Mouse (Mus musculus) mouse embryonic stem cell (cell line): Measurements from ENCODE around the gene Lrba.

ENCODE experiments used
- in situ Hi-C, 2 experiments: fragments of 300-500 bp; cut with MboI; formaldehyde crosslinking; loops; 1 replicate in 1 of 2; 3 replicates in 1 of 2; pipeline ENCODE4 v1.14.3; 2019 to 2020; ENCODE audit warnings: low sequenced_read_pairs in 2 of 2, low pct_unique_long_range_greater_than_20kb in 1 of 2, mixed read lengths in 1 of 2; ENCODE audit not compliant: unreplicated experiment in 1 of 2

Lrba gene

DNA sequence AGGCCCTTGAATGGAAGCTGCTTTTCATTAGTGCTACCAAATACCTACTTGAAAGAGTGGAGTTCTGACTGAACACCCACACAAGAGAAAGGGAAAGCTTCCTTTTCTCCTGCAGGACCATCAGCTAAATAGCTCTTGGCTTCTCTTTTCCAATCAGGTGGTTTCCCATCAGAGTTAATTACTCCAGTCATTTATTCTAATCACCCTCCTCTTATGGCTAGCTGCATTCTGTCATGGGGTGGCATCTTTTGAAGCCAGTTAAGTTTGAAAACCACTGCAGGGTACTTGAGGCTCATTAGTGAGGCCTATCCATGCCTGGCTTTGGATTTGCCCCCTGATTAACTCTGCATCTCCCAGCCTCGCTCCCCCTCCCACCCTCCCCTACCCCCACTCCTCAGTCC, 476.7 kb downstream of the Lrba start:
- in situ Hi-C loops, result no loop called here

DNA sequence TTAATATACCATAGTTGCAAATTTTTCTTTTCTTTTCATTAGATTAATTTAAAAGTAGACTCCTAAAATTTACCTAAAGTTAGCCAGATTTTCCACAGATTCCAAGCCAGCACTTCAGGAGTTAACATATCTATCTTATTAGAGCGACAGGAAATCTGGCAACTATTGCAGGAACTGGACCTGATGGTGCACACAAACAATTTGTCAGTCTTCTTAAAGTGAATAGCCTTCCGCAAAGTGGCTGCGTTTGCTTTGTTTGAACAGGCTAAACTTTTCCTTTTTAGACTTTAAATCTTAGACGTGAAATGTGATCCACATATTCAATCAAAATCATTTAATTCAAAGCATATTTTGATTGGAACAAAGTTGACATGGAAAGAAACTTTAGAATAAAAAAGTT, 485.0 kb downstream of the Lrba start:
- in situ Hi-C loops, result no loop called here

DNA sequence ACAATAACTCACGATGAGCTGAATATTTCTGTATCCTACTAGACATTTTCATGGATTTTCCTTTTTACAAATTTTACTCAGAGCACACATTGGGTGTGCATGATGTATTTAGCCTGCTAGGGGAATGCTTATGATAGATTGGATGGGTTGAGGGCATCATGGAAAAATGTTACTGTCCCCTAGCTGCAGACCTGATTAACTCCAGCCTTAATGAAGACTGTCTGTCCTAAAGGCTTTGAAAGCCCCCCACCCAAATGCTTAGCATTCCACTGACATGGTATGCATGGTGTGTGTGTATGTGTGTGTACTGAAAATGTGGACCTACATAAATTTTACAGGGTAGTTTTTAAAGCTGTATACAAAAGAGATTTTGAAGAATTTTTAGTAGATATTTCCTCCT, 487.1 kb downstream of the Lrba start:
- in situ Hi-C loops, result no loop called here

DNA sequence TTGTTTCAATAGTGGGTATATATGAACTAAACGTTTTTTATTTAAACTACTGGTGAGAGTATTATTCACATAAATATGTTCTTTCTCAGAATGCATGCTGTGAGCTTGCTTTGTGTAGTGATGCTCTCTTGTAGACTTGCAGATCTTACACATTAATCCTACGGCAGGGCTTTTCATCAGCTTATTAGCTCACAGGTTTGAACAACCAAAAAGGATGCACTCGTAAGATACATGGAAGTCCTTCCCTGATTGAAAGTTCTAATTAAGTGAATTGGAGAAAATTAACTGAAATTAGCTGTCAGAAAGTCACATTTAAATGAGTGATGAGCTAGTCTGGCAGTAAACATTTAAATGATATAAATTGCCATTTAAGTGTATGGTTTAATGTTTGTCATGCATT, 488.3 kb downstream of the Lrba start:
- in situ Hi-C loops, result no loop called here

DNA sequence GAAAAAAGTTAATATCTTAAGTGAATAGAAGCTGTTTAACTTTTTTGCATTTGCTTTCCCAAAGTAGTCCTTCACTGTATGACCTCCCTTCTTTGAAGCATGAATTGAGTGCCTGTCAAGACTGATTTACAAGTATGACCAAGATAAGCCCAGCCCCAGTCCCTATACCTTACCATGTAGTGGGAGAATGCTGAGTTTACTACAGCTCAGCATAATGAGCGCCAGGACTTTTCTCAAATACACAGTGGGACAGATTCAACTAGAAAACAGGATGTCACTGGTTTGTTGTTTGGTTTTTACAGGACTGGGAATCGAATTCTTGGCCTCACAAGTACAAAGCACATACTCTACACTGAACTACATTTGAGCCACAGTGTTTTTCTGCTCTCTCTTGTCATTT, 490.0 kb downstream of the Lrba start:
- in situ Hi-C loops, result no loop called here

DNA sequence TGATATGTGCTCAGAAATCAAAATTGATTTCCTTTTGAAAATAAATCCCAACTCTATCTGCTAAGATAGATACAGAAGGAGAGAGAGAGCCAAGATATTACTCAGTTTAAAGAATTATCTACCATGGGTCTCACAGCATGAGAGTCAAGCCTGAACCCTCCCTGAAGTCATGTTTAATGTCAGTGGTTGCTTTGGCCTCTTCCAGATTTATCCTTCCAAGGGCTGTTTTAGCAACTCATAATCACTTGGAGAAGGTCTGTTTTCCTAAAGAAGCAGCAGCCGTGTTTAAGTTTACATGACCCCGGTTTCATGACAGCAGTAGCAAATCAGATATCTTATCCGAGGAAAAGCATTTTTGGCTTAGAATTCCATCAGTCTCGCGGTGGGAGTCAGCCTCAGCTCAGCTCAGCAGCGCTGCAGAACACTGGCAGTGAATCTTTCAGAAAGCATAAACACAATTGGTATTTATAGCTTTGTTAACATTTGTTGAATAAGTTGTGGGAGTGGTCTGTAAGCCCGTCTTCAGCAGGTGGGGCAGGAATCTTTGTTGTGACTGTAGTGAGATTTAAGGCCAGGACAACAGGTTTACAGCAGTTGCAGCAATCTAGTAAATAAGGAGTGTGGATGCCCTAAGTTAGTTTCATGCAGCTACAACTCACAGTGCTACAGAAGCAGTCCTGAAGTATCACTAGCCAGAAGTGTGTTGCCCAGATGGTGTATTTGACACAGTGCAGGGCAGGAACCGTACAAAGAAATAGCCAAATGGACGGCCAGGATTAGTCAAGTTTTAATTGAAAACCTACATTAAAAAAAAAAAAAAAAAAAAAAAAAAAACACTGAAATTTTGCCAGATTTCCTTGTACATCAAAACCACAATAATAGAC, 499.2 kb downstream of the Lrba start:
- in situ Hi-C loops, result no loop called here

DNA sequence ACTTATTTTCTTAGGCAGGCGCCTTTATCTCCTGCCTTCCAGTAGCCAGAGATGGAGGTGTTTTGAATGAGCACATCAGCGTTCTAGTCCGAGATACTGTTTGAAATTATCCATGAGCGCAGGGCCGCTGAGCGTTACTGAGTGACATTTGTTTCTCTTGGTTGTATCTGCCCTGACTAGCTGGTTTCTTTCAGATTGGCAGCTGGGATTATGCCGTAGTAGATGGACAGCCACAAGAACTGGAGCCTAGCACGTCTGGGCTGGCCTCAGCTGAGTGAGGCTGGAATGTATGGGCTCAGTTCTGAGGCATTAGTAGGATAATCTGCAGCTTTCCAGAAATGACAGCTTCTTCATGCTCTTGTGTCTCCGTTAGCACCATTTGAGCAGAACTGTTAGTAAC, 500.6 kb downstream of the Lrba start:
- in situ Hi-C loops, result no loop called here

DNA sequence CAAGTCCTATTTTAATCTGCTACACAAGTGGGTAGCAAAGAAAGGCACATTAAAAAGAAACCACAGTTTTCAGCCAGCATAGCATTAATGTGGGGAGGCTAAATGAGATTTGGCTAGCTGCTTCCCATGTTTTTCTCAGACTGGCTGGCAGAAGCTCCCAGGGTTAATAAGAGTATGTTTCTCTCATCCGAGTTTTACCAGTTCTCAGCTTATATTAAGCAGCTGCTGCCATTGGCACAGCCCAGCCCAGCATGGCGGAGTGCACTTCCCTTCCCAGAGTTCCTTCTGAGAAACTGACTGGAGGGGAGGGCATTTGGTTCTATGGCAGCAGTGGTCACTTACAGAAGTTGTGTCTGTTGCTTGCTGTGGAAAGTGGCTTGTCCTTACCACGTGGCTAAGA, 514.4 kb downstream of the Lrba start:
- in situ Hi-C loops, result no loop called here

DNA sequence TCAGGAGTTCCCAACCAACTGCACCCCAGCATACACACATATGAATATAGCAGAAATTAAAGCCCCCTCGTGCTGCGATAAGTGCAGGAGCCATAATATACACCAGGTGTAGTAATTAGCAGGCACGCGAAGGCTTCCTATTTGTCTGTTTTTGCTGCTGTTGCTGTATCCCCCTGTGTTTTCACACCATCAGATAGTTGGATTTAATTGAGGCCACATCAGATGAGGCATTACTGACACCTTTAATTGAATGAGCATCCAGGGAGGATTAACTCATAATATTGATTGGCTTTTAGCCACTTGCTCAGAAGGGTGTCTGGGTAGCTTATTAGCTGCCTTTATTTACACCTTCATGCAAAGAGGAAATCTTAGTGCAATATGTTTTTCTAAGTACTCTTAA, 515.3 kb downstream of the Lrba start:
- in situ Hi-C loops, result no loop called here

DNA sequence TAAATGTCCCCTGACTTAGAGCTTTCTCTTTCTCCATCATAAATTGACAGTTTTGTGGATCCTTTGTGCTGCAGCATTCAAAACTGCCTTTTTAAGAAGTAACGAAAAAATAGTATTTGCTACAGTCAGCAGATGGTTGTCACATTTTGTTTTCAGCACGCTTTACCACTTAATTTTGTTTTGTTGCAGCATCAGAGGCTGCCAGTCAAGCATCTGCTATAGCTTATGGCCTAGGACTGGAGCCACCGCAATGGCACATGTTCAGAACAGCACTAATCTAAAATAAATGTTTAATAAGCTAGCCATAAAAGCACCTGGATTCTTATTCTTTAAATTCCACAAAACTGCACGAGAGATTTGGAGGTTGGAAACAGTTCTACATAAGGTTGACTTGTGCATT, 520.9 kb downstream of the Lrba start:
- in situ Hi-C loops, result no loop called here

DNA sequence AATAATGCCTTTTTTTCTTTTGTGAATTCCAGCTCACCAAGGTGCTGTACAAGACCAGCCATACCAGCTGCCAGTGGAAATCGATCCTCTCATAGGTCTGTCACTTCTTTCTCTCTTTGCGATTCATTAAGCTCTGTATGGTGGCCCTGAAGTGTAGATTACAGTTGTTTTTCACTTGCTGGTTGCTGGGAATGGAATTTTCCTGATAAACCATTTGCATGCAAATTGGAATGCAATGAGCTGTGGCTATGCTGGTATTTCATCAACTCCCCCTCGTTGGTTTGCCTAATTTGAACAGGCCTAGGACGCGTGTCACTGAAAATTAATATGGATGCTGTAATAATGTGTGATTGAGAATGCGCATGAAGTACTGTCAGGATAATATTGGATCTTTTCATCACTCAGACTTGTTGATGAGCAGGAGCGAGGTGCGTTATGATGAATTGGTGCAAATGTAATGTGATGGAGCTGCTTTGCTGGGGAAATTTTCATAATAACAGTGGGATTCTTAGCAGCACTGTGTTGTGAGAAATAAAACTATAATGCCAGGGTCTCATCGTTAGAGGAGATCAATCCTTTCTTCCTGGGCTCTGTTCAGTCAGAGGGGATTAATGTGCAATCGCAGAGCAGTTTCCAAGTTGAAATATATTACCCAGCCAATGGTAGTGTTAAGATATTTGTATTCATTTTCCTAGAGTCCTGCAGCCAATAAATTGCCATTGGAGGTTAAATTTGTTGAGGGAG, 521.5 kb downstream of the Lrba start:
- in situ Hi-C loops, result no loop called here

DNA sequence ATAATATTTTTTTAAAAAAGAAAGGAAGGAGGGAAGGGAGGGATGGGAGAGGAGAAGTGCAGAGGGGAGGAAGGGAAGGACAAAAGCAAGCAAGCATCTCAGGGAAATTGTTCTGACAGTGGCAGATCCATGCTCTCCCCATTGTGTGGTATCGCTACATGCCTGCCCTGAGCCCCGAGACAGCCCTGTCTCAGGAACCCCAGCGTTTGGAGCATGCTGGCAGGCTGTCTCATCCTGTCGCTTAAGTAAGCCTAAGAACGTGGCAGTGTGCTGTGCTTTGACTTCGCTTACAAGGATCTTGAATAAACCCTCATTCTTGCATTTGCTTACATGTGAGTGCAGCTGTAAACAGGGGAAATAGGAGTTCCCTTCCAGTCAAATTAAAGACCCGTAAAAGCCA, 526.2 kb downstream of the Lrba start:
- in situ Hi-C loops, result loop anchor here in 1 of 2 experiments (25.0 kb wide), 1 partner anchor 388 kb away; no protein-coding TSS in a partner anchor

DNA sequence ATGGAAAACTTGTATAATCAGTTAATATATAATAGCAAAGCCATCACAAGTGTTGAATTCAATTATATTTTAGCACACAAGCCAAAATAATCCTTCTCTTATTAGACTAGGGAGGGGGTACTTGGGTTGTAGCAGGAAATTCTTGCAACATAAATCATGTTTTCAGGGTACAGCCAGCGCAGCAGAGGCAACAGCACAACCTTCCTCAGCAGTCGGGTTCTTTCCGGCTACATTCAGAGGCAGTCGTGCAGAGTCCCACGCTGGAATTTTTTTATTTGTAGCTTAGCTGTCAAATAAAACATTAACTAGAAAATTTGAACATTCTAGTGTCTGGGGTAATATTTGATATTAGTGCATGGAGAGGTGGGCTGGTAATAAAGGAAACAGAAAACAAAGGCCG, 529.7 kb downstream of the Lrba start:
- in situ Hi-C loops, result loop anchor here in 1 of 2 experiments (25.0 kb wide), 1 partner anchor 392 kb away; no protein-coding TSS in a partner anchor

DNA sequence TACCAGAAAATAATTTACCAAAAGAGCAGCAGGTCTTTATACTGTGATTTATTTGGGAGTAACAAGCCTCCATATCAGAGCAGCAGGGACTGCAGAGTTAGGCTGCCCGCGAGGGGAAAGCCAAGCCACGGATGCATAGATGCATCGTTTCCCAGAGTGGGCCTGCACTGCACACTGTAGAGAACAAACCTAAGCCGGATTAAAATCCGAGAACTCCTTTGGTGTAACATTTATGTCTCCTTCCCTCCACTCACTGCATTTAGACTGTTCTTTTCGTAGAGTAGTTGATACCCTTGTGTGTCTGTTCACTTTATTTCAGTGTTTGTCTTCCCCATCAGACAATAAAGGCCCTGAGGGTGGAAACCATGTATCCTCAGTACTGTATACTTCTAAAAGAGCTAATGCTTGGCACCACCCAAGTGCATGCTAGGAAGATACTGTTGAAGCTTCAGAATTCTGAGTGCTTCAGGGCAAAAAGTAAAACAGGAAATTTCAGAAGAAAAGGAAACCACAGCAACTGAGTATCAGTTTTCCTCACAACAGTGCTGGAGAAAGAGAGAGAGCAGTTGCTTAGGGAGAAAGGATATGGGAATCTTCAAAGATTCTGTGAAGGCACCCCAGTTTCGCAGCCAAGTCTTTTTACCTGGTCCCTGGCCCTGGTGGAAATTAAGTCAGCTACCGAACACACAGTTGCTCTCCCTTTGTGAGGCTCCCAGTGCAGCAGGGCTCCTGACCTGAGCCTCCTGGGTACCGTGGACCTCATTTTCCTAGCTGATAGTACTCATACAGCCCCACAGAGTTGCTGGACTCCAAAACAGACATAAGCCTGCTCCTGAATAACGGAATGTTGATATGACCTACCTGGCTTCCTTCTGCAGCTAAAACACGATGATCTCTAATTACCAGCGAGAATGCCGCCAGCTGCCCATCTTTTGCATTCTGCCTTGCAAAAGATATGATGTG, 530.4 kb downstream of the Lrba start:
- in situ Hi-C loops, result loop anchor here in 1 of 2 experiments (25.0 kb wide), 1 partner anchor 393 kb away; no protein-coding TSS in a partner anchor

DNA sequence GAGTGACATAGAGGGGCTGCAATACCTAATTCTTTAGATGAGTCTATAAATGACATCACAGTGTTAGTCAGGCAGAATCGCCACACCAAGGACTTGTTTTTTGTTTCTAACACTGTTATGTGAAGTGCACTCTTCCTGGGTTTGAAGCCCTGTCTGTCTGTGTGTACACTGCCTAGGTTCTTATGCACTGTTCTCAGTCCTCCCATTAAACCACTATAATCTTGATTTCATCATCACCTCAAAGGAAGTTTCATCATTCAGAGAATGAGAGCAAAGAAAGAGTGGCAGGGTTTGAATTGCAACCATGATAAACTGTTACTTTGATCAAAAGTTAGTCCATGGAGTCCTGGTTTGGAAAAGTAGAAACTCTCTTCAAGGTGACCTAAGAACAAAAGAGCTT, 532.1 kb downstream of the Lrba start:
- in situ Hi-C loops, result loop anchor here in 1 of 2 experiments (25.0 kb wide), 1 partner anchor 394 kb away; no protein-coding TSS in a partner anchor

DNA sequence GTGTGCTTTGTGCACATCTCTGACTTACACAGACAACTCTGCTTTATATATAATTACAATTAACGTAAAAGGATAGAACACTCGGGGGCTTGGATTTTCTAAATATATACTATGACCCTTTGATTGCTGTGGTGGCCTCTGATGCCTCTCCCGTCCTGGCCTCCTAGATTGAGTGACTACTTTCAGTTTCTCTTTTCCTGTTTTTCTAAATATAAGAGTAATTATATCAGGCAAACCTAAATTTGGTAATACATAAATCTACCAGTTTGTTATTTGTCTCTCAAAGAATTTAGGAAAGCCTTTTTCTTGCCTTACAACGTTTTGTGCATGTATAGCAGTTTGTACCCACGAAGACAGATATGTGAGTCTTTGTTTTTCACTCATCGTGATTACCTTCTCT, 534.2 kb downstream of the Lrba start:
- in situ Hi-C loops, result loop anchor here in 1 of 2 experiments (25.0 kb wide), 1 partner anchor 396 kb away; no protein-coding TSS in a partner anchor

DNA sequence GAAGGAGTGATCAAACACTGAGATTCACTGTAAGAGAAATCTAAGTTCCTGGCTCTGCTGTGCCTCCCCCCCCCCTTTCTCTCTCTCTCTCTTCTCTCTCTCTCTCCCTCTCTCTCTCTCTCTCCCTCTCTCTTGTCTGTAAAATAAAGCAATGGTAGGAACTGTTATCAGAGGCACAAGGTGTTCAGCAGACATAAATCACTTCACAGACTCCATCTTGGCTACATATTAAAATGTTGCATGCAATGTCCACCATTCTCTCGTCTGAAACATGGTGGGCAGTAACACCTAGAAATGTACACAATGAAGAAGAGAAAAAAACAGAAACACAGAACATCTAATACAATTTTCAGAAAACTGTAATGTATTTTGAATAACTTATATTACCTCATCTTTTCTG, 534.9 kb downstream of the Lrba start:
- in situ Hi-C loops, result loop anchor here in 1 of 2 experiments (25.0 kb wide), 1 partner anchor 397 kb away; no protein-coding TSS in a partner anchor

DNA sequence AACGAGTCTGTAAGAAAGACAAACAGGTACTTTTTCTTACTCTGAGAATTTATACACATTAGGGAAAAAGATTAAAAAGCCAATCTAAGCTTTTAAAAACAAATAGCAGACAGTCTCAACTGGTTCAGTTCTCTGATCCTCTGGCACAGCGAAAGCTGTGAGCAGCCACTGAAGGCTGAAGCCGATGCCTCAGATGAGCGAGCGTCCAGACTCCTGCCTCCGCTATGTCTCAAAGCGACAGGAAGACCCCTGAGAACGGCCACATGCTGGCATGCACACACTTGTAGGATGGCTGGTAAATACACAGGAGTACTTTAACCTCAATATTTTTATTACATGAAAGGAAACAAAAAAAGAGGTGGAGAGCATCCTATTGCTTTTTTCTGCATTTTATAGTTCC, 535.4 kb downstream of the Lrba start:
- in situ Hi-C loops, result loop anchor here in 1 of 2 experiments (25.0 kb wide), 1 partner anchor 398 kb away; no protein-coding TSS in a partner anchor
